Mouse (Mus musculus): ENCODE measurements around the gene Kcna2. TPM values are rescaled to one million over a fixed set of nuclear protein-coding genes. Genes with fewer than 3 reads are reported as not detected.

Kcna2 gene
- polyA plus RNA-seq, 1 experiment from 2014 or later: 1.6 TPM

GRCm38 (mm10) chr3:107112932-107113659, 12.2 kb downstream of the Kcna2 start:
- H3K27ac ChIP-seq (ENCODE audit: low read length): peak overlapping the region; percentile 83
- 51% methylated on average over 10 of the region's 10 CpGs for WGBS
- H3K9ac ChIP-seq (ENCODE audit: low read depth, low read length): peak overlapping the region; percentile 45
- H3K27me3 ChIP-seq (ENCODE audit: control insufficient read depth, insufficient read depth, low read depth, low read length): no peaks in the 10 kb centered on the region
- H3K9me3 ChIP-seq (replicated peaks; ENCODE audit: control insufficient read depth, low read length, poor library complexity, severe bottlenecking): no peaks in the 10 kb centered on the region
- ATAC-seq: 0 out of 2 replicates have a peak, but pooled peaks have one; percentile 6
- H3K4me3 ChIP-seq (ENCODE audit: low read depth, low read length): no peak overlapping the region
- peak overlapping the region; percentile 54 for H3K4me2 ChIP-seq (ENCODE audit: low read length)
- H3K36me3 ChIP-seq (ENCODE audit: control insufficient read depth, insufficient read depth, low read length): peaks cover 2% of the 10 kb centered on the region; the same call in 1 of the 2 replicates
- H3K4me1 ChIP-seq (ENCODE audit: control insufficient read depth, insufficient read depth, low read length): peaks cover 23% of the 10 kb centered on the region

- Histone ChIP-seq H3K27me3 (ENCODE audit: control insufficient read depth, insufficient read depth, low read depth, low read length) (no peaks in the 10 kb centered on the region), H3K9me3 (replicated peaks; ENCODE audit: control insufficient read depth, low read length, poor library complexity, severe bottlenecking) (no peaks in the 10 kb centered on the region), H3K4me1 (ENCODE audit: control insufficient read depth, insufficient read depth, low read length) (peaks cover 23% of the 10 kb centered on the region), H3K9ac (ENCODE audit: low read depth, low read length) (peak overlapping the region; percentile 45), H3K27ac (ENCODE audit: low read length) (peak overlapping the region; percentile 83), H3K4me3 (ENCODE audit: low read depth, low read length) (peak overlapping the region; percentile 31), H3K36me3 (ENCODE audit: control insufficient read depth, insufficient read depth, low read length) (peaks cover 2% of the 10 kb centered on the region; the same call in 1 of the 2 replicates), H3K4me2 (ENCODE audit: low read length) (peak overlapping the region; percentile 54)
- peak; percentile 96 for ATAC-seq
- 17% methylated on average over 14 of the region's 14 CpGs for WGBS
Observed at GRCm38 (mm10) chr3:107113771-107114737, 13.1 kb downstream of the Kcna2 start.

GRCm38 (mm10) chr3:107114941-107115340, 14.0 kb downstream of the Kcna2 start:
- Histone ChIP-seq H3K4me2 (ENCODE audit: low read length) (no peak overlapping the region), H3K27me3 (ENCODE audit: control insufficient read depth, insufficient read depth, low read depth, low read length) (no peaks in the 10 kb centered on the region), H3K4me1 (ENCODE audit: control insufficient read depth, insufficient read depth, low read length) (peaks cover 23% of the 10 kb centered on the region), H3K9me3 (replicated peaks; ENCODE audit: control insufficient read depth, low read length, poor library complexity, severe bottlenecking) (no peaks in the 10 kb centered on the region), H3K4me3 (ENCODE audit: low read depth, low read length) (no peak overlapping the region), H3K36me3 (ENCODE audit: control insufficient read depth, insufficient read depth, low read length) (no peaks in the 10 kb centered on the region), H3K9ac (ENCODE audit: low read depth, low read length) (no peak overlapping the region), H3K27ac (ENCODE audit: low read length) (no peak overlapping the region)
- 84% methylated on average over 2 of the region's 2 CpGs for WGBS
- ATAC-seq: no peak

- H3K9ac ChIP-seq (ENCODE audit: low read depth, low read length): no peak overlapping the region
Observed at GRCm38 (mm10) chr3:107115746-107116145, 14.8 kb downstream of the Kcna2 start.

GRCm38 (mm10) chr3:107119864-107120564, 19.1 kb downstream of the Kcna2 start:
- no peak for ATAC-seq
- Histone ChIP-seq H3K27ac (ENCODE audit: low read length) (no peak overlapping the region), H3K9me3 (replicated peaks; ENCODE audit: control insufficient read depth, low read length, poor library complexity, severe bottlenecking) (no peaks in the 10 kb centered on the region), H3K4me3 (ENCODE audit: low read depth, low read length) (no peak overlapping the region), H3K27me3 (ENCODE audit: control insufficient read depth, insufficient read depth, low read depth, low read length) (no peaks in the 10 kb centered on the region), H3K4me2 (ENCODE audit: low read length) (no peak overlapping the region), H3K9ac (ENCODE audit: low read depth, low read length) (no peak overlapping the region), H3K4me1 (ENCODE audit: control insufficient read depth, insufficient read depth, low read length) (no peaks in the 10 kb centered on the region), H3K36me3 (ENCODE audit: control insufficient read depth, insufficient read depth, low read length) (no peaks in the 10 kb centered on the region)
- 88% methylated on average over 2 of the region's 2 CpGs for whole genome bisulfite sequencing

More at GRCm38 (mm10) chr3:107115746-107116145, 14.8 kb downstream of the Kcna2 start:
- H3K4me3 ChIP-seq (ENCODE audit: low read depth, low read length): no peak overlapping the region
- H3K27me3 ChIP-seq (ENCODE audit: control insufficient read depth, insufficient read depth, low read depth, low read length): no peaks in the 10 kb centered on the region
- no peaks in the 10 kb centered on the region for H3K36me3 ChIP-seq (ENCODE audit: control insufficient read depth, insufficient read depth, low read length)
- H3K9me3 ChIP-seq (replicated peaks; ENCODE audit: control insufficient read depth, low read length, poor library complexity, severe bottlenecking): no peaks in the 10 kb centered on the region
- H3K4me2 ChIP-seq (ENCODE audit: low read length): no peak overlapping the region
- 64% methylated on average over 2 of the region's 2 CpGs for WGBS
- H3K4me1 ChIP-seq (ENCODE audit: control insufficient read depth, insufficient read depth, low read length): peaks cover 23% of the 10 kb centered on the region
- no peak overlapping the region for H3K27ac ChIP-seq (ENCODE audit: low read length)
- no peak for ATAC-seq

DNA sequence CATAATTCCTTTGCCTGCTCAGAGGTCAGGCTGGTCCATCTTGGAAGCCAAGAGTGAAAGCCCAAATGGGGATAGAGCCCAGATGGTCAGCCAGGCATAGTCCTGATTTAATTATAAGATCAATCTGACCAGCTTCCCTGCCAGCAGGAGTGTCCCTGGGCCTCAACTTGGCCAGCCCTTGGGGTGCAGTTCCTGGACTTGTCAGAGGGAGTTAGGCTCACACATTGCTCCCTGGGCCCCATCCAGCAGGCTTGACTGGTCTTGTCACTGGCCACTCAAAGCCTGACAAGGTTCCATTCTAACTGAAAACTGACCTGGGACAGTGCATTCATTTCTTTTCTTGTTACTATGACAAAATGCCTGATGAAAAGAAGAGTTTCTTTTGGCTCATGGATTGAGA, 21.4 kb downstream of the Kcna2 start:
- Histone ChIP-seq H3K36me3 (ENCODE audit: control insufficient read depth, insufficient read depth, low read length) (no peaks in the 10 kb centered on the region), H3K27ac (ENCODE audit: low read length) (no peak overlapping the region), H3K9ac (ENCODE audit: low read depth, low read length) (no peak overlapping the region), H3K9me3 (replicated peaks; ENCODE audit: control insufficient read depth, low read length, poor library complexity, severe bottlenecking) (no peaks in the 10 kb centered on the region), H3K4me1 (ENCODE audit: control insufficient read depth, insufficient read depth, low read length) (no peaks in the 10 kb centered on the region), H3K4me3 (ENCODE audit: low read depth, low read length) (no peak overlapping the region), H3K4me2 (ENCODE audit: low read length) (no peak overlapping the region), H3K27me3 (ENCODE audit: control insufficient read depth, insufficient read depth, low read depth, low read length) (no peaks in the 10 kb centered on the region)
- ATAC-seq: no peak

DNA sequence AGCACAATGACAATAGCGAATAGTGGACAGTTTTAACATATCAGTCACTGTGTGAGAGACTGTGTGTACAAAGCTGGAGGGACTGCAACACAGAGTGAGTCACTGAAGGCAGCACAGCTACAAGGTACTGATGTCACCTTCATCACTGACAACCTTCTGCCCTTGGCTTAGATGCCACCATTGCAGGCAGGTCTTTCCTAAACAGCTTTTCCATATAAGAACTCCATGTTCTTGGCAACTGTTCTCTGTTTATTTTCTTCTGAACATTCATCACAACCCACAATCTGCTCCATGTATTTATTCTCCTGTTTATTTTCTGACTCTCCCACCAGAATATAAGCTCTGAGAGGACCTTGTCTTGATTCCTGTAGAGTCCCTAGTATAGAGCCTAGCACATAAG, 26.7 kb downstream of the Kcna2 start:
- no peak overlapping the region for H3K27ac ChIP-seq (ENCODE audit: low read length)
- H3K27me3 ChIP-seq (ENCODE audit: control insufficient read depth, insufficient read depth, low read depth, low read length): no peaks in the 10 kb centered on the region
- no peaks in the 10 kb centered on the region for H3K36me3 ChIP-seq (ENCODE audit: control insufficient read depth, insufficient read depth, low read length)
- H3K9ac ChIP-seq (ENCODE audit: low read depth, low read length): no peak overlapping the region
- 87% methylated on average over 1 of the region's 1 CpGs for WGBS
- H3K4me3 ChIP-seq (ENCODE audit: low read depth, low read length): no peak overlapping the region
- H3K4me2 ChIP-seq (ENCODE audit: low read length): no peak overlapping the region
- no peaks in the 10 kb centered on the region for H3K4me1 ChIP-seq (ENCODE audit: control insufficient read depth, insufficient read depth, low read length)
- no peaks in the 10 kb centered on the region for H3K9me3 ChIP-seq (replicated peaks; ENCODE audit: control insufficient read depth, low read length, poor library complexity, severe bottlenecking)
- no peak for ATAC-seq

DNA sequence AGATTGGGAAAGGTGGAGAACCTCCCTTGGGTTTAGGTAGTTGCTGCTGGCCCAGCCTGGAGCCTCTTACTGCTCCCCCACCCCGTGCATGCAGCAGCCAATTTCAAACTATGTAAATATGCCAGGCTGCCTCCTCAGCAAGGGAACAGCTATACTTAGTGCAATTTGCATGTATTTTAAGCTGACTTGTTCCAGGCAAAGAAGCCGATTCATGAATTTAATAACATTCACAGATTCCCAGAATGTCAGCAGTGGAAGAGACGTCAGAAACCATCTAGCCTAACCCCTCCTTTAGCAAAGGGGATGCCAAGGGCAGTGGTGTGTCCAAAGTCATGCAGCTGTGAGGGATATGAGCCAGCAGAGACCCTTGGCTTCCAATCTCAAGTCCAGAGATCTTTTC, 27.5 kb downstream of the Kcna2 start:
- no peak overlapping the region for H3K27ac ChIP-seq (ENCODE audit: low read length)
- 46% methylated on average over 3 of the region's 3 CpGs for WGBS

More for the DNA sequence above, 27.5 kb downstream of the Kcna2 start:
- Histone ChIP-seq H3K4me2 (ENCODE audit: low read length) (no peak overlapping the region), H3K4me3 (ENCODE audit: low read depth, low read length) (no peak overlapping the region), H3K9ac (ENCODE audit: low read depth, low read length) (no peak overlapping the region), H3K27me3 (ENCODE audit: control insufficient read depth, insufficient read depth, low read depth, low read length) (no peaks in the 10 kb centered on the region), H3K9me3 (replicated peaks; ENCODE audit: control insufficient read depth, low read length, poor library complexity, severe bottlenecking) (no peaks in the 10 kb centered on the region), H3K36me3 (ENCODE audit: control insufficient read depth, insufficient read depth, low read length) (no peaks in the 10 kb centered on the region), H3K4me1 (ENCODE audit: control insufficient read depth, insufficient read depth, low read length) (no peaks in the 10 kb centered on the region)
- no peak for ATAC-seq
